Mouse (Mus musculus) layer of hippocampus, adult 8-10 months (tissue): ENCODE data around the gene Platr17. TPM values are rescaled to one million over a fixed set of nuclear protein-coding genes. Genes with fewer than 3 reads are reported as not detected.
"Not testable (repeated sequence)": the region's sequence is repeated elsewhere in the genome, so short reads cannot be mapped to it uniquely, and the experiment has no call there.

Experiments used
- DNase-seq, 2 experiments: peaks; one replicate each; pipeline ENCODE4 v3.0.0; 2022; ENCODE audit warnings: low spot score in 2 of 2
- total RNA-seq, 4 experiments: library from RNA; stranded (reverse); gene quantifications; 2 replicates each; pipeline ENCODE4 v1.2.4; 2022

Platr17 gene
- total RNA-seq: 1 to 10 TPM in 2 of 4 experiments, not detected in 2; 1.4 to 1.8 TPM

DNA sequence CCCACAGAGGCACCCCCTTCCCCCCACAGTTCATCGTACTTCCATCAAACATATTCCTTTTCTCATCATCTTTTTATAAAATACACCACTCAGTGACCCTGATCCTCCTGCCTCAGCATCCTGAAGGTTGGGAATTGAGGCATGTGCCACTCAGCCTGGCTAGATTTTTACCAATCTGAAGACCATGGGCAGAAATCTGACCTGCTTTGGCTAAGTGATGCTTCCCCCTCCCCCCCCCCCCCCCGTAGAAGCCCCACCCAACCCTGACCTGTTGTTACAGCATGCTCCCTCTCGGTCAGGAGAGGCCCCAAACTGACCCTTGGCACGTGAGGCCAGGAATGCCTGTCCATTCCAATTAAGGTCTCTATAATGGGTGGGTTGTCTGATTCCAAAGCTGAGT lies at the start of gene Platr17:
Platr17 (plus strand) TSS at position 301 of the 400 bp plus-strand sequence.
- not testable (repeated sequence) for DNase-seq

DNA sequence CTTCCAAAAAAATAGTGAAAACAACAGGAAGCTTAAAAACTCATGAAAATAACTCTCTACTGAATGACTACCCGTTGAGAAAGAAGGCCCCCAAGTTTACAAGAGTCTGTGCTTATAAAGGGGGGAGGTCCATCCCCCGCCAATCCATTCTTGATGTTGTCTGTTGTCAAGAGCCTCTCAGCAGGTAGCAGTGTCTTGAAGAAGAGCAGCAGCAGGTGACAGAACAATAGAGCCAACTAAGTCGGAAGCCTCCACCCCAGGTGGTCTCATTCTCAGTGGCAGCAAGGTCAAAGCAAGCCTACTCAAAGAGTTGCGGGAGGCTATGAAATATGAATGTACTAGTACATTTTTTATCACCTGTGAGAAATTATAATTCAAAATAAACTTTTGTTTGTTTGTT lies 47.1 kb upstream of the Platr17 start:
- DNase-seq: no peak

DNA sequence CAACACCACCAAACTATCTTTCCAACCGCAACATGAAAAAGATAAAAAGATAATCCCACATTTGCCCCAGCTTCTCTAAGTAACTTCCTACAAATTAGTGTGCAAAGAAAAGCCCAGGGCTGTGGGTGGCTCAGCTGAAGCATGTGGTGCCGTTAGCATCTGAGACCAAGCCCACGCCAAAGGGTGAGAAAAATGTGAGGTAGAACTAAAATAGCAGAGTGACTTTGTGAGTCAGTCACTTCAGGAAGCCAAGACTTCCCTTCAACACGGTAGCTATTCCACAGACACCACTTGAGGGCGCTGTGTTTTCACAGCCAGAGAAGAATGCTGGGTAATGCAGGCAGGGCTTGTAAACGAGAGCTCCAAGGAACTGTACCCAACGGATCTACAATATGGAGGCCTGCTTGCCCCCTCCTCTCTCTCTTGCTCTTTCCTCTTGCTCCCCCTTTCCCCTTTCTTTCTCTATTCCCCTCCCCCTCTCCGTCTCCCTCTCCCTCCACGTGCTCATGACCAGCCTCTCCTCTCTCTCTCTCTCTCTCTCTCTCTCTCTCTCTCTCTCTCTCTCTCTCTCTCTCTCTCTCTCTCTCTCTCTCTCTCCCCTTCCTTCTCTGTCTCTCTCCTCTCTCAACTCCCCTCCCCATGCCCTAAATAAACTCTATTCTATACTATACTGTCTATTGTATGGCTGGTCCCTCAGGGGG lies 39.5 kb upstream of the Platr17 start:
- peak; percentile 69 to 71 for DNase-seq

DNA sequence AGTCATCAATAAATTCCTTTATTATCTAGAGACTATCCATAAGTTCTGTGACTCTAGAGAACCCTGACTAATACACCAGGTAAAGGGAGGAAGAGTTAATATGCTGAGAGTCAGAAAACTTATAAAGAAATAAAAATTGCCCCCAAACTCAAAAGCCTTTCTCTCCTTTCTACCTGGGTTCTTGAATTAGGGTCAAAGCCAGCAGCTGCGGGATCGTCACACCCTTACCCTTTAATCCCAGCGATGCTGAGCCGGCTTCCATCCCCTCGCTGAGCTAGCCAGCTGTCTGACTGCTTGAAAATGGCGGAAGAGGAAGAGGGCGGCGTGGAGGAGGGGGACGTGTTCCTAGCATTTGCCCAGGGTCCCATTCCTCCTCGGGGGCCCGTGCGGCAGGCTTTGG lies 31.4 kb upstream of the Platr17 start, which contains the start of gene Gm7029:
Gm7029 (plus strand) TSS at position 301 of the 400 bp plus-strand sequence.
- DNase-seq: not testable (repeated sequence)

DNA sequence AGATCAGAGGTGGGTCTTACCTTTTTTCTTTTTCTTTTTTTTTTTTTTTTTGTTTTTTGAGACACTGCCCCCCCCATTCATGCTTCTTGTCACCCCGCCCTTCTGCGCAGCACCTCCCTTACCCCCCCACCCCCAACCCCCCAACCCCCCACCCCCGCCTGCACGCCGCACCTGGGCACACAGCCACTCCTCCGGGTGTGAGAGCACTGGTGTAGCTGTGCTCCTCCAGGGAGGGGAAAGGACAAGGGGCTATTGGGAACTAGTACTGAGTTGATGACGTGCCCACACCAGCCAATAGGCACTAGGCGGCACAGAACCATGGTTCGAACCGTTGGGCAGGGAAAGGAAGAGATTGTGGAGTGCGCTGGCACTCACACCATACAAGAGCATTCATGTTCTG lies 30.5 kb upstream of the Platr17 start:
- DNase-seq: no peak

DNA sequence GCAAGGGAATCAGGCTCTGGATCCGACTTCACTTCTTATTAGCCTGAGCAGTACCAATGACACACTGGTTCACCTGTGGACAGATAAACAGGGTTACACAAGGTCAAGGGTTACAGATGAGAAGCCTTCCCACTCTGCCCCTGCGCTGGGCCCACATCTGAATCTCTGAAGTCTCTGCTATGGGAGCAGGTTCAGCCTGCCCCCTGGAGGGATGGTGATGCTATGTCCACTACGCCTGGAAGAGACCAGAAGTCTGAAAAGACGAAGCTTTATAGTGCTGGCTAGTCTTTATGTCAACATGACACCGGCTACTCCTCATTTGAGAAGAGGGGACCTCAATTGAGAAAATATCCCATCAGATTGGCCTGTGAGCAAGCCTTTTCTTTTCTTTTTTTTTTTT lies 29.1 kb upstream of the Platr17 start:
- DNase-seq: not testable (repeated sequence)

DNA sequence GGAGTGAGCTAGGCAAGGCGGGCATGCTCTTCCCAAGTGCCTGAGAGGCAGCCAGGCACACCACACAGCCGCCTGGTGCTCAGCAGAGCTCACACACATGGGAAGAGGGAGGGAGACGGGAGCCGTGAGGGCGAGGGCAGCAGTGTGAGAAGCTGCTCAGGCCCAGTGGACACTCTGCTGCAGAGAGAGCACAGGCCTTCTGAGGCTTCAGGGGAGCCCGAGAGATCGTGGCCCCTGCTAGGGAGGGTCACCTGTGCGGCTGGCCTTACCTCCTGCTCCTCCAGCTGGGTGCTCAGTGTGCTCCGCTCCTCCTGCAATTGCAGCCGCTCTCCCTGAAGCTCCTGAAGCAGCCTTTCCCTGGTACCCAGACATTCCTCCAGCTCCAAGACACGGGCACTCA lies 20.6 kb upstream of the Platr17 start:
- DNase-seq: not testable (repeated sequence)

DNA sequence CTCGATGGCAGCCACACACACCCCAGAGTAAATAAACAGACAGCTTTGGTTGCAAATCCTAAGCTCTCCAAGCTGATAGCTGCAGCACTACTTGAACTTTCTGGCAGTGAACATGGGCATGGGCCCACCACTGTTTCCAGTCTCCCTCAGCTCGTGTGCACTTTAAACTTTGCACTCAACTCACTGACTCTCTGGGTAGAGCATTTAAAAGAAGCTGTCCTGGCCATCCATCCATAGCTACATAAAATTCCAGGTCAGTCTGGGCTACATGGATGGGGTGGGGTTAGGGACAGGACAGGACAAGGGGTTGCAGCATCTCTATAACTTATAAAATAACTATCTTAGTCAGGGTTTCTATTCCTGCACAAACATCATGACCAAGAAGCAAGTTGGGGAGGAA lies 17.1 kb upstream of the Platr17 start:
- not testable (repeated sequence) for DNase-seq

DNA sequence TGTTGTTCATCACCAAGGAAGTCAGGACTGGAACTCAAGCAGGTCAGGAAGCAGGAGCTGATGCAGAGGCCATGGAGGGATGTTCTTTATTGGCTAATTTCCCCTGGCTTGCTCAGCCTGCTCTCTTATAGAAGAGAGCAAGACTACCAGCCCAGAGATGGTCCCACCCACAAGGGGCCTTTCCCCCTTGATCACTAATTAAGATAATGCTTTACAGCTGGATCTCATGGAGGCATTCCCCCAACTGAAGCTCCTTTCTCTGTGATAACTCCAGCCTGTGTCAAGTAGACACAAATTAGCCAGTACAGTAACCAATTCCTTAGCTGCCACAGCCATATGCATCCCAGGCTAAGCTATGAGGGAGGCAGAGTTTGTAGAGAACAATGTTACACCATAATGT lies 16.7 kb upstream of the Platr17 start:
- not testable (repeated sequence) for DNase-seq

DNA sequence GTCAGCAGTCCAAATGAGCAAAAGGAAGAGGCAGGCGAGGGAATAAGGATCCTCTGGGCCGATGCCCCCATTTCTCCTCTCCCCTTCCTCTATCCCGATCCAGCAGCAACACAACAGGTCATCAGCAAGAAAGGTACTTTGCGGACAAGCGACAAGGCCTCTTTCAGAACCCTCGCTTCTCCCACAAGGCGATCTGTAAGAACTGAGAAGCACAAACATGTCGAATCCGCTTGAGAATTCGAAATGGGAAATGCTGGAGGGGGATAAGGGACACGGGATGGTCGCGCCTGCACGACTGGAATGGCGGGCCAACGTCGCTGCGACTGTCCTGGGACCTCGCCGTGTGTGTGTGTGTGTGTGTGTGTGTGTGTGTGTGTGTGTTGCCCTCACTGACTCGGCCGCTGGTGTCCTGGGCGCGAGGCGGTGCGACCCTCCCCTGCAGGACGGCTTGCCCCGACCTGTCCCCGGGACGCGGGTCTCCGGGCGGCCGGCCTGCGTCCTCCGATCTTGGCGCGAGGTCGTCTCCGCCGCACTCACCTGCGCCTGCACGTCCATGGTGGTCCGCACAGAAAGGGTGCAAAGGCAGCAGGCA lies 14.9 kb upstream of the Platr17 start:
- not testable (repeated sequence) for DNase-seq

DNA sequence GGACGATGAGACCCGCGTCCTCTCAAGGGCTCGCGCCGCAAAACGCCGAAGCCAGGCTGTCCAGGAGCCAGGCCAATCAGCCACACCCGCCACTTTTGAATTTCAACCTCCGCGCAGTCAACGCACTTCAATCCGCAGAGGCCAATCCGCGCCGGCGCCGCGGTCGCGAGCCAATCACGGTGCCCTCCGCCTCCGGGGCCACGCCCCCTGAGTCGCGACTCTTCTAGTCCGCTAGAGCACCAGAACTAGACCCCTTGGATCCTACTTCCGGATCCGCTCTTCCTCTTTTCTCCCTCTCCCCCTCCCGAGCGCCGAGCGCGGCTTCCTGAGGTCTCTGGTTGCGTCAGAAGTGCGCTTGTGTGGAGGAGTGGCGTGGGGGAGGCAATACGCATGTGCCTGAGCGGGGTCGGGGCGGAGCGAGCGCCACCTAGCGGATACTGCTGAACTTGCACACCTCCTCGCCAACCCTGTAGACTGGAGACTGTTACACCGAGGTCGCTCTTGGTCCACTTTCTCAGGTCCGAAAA lies 14.3 kb upstream of the Platr17 start, which contains the start of gene Kifc1:
Kifc1 (minus strand) TSS at position 129 of the 527 bp plus-strand sequence.
- DNase-seq: peak; percentile 100

DNA sequence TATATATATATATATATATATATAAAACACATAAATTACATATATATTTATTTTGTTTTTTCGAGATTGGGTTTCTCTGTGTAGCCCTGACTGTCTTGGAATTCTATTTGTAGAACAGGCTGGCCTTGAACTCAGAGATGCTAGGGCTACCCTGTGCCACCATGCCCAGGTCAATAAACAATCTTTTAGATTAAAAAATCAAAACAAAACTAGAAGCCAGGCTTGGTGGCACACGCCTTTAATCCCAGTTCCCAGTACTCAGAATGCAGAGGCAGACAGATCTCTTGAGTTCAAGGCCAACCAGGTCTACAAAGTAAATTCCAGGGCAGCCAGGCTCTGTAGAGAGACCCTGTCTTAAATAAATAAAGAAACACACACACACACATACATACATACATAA lies 13.6 kb upstream of the Platr17 start:
- no peak for DNase-seq

DNA sequence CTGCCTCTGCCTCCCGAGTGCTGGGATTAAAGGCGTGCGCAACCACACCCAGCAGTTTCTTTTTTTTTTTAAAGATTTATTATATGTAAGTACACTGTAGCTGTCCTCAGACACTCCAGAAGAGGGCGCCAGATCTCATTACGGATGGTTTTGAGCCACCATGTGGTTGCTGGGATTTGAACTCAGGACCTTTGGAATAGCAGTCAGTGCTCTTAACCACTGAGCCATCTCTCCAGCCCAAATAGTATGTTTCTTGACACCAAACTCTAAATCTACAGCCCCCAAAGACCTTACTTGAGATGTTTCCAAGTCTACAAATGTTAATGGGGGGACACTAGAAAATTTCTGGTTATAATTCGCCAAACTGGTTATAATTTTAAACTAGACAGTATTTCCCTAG lies 13.0 kb upstream of the Platr17 start:
- not testable (repeated sequence) for DNase-seq

DNA sequence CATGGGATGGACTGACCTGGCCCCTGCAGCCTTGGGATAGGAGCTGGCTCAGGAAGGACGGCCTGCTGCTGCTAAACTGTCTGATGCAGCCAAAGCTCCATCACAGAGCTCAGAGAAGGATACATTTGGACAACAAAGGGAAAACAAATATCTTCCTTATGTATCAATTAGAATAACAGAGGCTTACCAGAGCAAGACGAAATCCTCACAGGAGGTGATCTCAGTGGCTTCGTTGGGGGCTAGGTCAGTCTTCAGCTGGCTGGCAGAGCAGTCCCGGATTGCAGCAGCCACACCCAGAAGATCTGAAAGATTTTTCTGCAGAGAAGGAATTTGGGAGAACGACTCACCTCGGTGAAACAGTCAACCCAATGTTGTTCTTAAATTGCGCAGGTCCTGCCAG lies 12.5 kb upstream of the Platr17 start:
- DNase-seq: no peak

DNA sequence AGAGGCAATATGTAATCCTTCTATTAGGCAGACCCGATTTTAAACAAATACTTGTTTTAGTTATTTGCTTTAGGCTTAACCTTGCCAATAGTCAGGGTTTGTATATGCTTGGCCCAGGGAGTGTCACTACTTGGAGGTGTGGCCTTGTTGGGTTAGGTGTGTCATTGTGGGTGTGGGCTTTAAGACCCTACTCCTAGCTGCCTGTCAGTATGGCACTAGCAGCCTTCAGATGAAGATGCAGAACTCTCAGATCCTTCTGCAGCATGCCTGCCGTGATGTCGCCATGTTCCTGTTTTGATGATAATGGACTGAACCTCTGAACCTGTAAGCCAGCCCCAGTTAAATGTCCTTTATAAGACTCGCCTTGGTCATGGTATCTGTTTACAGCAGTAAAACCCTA lies 11.9 kb upstream of the Platr17 start:
- not testable (repeated sequence) for DNase-seq

DNA sequence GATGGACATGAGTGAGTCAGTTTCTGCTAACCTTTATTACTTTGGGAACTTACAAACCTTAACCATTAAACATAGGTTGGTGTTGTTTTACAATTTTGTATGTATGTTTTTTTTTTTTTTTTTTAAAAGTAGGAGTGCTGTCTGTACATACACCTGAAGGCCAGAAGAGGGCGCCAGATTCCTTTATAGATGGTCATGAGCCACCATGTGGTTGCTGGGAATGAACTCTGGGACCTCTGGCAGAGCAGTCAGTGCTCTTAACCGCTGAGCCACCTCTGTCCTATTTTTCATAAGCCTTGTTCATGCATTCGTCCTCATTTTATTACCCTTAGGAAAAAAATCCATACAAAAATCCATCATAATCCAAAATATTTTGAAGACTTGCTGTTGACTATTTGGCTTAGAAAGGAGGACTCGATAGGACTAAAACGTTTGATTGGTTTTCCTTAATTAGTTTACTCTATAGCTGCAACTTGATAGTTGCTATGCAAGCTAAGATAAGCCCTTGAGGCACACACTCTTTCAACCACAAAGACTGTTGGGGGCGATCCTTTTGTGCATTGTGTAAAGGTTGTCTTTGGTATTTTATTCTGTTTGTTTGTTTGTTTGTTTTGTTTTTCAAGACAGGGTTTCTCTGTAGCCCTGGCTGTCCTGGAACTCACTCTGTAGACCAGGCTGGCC lies 7.7 kb upstream of the Platr17 start:
- no peak for DNase-seq

DNA sequence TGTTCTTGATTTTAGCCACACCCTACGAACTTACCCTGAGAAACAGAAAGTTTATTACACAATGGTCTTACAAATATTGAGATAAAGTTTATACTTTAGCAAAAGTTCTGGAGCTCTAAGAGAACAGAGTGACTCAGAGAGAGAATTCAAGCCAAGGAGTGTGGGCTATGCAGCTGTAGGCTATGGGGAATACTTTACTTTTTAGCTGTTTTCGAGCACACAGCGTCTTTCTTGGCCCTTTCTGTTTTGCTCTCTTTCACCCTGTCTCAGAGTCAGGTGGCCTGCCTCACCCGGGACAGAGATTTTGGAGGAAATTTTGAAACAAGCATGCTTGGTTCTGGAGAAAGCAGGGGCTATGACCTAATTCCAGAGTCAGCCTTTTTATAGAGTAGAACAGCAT lies 6.7 kb upstream of the Platr17 start:
- not testable (repeated sequence) for DNase-seq

DNA sequence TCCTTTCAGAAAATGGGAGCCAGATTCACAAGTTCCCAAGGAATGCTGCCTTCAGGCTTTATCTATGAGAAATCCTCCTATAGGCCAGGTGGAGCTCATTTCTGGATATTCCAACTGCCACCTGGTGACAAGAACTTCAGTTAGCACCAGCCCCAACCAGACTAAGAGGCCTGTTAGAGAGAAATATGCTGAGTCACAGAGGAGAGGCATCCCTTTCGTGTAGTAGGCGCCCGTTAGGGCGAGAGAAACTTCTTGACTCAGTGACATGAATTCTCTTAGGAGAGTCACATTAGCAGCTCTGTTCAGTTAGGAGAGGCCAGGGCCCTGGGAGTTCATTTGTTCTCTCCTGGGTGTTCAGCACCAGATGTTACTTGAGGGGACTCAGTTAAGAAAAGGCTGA lies 5.3 kb upstream of the Platr17 start:
- DNase-seq: no peak

DNA sequence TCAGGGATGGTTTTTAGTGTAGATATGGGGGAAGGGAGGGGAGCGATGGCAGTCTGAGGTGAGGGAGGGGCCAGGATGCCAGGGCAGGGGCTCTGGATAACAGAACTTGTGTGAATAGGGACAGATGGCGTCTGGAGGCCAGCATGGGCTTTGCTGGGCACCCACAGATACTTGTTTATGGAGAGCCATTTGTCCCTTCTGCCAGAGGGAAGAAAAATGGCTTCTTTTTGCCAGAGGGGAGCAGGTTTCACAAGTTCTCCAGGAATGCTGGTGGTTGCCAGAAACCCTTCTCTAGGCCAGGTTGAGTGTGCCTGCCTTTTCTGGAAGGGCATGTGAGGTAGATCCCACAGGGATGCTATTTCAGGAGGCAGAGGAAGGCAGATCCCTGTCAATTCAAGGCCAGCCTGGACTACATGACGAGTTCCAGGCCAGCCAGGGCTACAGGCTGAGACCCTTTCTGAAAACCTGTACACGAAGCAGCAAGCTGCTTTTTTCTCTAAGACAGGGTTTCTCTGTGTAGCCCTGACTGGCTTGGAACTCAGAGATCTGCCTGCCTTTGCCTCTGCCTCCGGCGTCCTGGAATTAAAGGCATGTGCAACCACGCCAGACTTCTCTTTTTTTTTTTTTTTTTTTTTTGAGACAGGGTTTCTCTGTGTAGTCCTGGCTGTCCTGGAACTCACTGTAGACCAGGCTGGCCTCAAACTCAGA lies 4.5 kb upstream of the Platr17 start:
- DNase-seq: no peak

DNA sequence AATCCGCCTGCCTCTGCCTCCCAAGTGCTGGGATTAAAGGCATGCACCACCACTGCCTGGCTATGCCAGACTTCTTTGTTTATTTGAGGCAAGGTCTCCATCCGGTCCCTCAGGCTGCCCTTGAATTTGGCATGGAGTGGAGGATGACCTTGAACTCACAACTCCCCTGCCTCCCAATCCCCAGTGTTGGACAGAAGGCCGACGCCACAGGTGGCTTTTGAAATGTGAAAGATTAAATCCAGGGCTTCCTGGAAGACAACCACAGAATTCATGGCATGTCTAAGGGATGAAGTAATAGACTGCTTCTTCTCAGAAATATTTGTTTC lies 4.0 kb upstream of the Platr17 start:
- DNase-seq: no peak

DNA sequence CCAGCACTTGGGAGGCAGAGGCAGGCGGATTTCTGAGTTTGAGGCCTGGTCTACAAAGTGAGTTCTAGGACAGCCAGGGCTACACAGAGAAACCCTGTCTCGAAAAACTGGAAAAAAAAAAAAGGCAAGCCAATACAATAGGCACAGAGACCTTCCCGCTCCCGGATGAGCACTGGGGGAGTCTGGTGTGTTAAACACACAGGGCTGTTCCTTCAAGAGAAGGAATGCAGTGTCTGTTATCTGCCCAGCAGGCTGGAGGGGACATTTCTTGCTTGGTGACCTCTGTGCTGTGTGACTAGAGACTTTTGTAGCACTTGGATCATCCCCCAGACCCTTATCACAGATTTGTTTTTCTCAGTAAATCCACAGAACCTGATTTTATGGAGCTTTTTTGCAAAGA lies 3.3 kb upstream of the Platr17 start:
- DNase-seq: no peak

DNA sequence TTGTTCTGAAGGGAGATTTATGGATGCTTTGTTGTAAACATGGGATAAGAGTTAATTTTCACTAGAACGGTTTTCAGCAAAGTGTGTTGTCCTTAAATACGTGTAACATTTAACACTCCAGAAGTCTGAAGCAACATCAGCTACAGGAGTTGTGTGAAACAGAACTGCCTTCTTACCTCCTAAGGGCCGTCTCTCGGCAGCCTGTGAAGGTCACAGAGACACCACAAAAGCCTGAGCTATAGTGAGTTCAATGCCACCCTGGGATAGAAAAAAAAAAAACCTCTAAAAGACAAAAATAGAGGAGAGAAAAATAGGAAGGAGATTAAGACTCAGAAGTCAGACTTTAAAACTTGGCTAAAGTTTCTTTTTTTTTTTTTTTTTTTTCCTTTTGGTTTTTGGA lies 2.9 kb upstream of the Platr17 start:
- DNase-seq: no peak
